Mouse (Mus musculus) A20 (cell line): ENCODE data around the gene 4933402J07Rik.

Source experiments
- DNase-seq: peaks from one replicate; pipeline ENCODE4 v3.0.0-alpha.2; 2011; ENCODE audit warnings: low read depth, low spot score

The 4933402J07Rik gene

GRCm38 (mm10) chr8:87563553-87563952, at the start of gene 4933402J07Rik:
Gene 4933402J07Rik, plus strand, starts transcription at chr8:87563853.
- DNase-seq, result no peak

GRCm38 (mm10) chr8:87517132-87517531, 46.5 kb upstream of the 4933402J07Rik start:
- DNase-seq, result no peak

GRCm38 (mm10) chr8:87525006-87525405, 38.6 kb upstream of the 4933402J07Rik start:
- DNase-seq, result no peak

GRCm38 (mm10) chr8:87531176-87531575, 32.5 kb upstream of the 4933402J07Rik start:
- DNase-seq, result peak; percentile 4

- no peak for DNase-seq
Measured at GRCm38 (mm10) chr8:87533476-87533875, 30.2 kb upstream of the 4933402J07Rik start.

GRCm38 (mm10) chr8:87534846-87535245, 28.8 kb upstream of the 4933402J07Rik start:
- DNase-seq, result no peak

DNA sequence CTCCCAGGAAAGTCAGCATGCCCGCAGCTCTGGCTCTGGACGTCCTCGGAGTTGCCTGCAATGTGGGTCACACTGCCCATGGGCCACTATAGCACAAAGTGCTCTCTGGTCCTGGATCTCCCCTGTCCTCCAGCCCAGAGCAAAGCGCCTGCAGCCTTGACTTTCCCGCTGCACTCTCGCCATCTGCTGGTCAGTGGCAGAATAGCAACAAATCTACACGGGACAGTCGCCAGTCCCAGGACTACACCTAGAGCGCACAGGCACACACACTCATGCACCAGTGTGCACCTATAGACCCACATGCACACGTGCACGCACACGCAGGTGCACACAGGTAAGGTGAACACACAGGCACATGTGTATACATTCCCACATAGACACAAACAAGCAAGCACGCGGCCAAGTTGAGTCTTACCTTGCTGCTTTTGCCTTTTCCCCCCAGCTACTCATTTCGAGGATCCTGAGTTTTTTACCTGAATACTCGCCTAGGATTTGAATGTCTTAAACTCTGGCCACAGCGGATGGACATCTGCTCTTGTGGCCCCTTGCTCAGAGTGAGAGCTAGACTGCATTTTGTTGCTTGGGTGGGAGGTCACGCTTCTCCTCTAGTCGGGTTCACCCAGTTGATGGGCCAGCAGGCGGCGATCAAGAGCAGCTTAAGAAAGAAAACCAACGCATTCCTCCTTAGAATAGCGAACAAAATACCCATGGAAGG, 26.9 kb upstream of the 4933402J07Rik start:
- DNase-seq, result peak; percentile 65

DNA sequence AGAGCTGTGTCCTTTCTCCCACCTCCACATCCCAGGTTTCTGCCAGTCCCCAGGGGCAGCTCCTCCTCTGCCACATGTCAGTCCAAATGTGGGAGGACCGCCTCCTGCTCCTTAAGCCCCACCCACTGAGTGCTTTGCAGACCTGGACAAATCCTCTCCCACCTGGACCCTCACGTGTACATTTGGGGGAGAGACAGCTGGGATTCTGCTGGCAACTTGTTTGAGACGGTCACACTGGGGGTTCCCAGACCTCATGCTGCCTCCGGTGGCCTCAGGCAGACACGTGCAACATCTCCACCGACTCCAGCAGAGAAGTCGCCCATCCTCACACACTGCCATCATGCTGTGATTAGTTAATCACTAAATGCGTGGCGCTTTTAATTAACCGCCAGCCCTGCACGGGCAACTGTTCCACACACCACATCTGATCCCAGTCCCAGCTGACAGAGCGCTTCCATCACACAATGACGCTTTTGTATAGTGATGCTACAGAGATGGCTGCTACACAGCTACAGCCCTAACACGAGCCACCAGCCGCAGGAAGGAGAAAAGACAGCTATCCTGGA, 23.7 kb upstream of the 4933402J07Rik start:
- DNase-seq, result no peak

- no peak for DNase-seq
Measured at GRCm38 (mm10) chr8:87549881-87550280, 13.8 kb upstream of the 4933402J07Rik start.

DNA sequence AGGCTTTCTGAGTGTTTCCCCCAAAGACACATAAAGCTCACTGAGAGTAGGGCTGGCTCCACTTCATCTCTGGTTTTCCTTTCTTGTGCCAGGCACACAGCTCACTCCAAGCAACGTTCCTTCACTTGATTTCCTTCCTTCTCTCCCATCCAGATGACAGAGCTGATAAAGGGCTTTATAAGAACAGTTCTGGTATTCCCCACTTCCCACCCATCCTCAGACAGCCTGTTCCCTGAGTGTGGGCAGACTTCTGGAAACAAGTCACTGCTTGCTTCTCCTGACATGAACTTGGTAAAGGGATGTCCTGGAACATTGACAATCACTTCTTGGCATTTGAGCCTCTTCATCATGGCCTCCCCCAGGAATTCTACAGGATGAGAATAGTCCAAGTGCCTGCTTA, 10.9 kb upstream of the 4933402J07Rik start:
- DNase-seq, result no peak

DNA sequence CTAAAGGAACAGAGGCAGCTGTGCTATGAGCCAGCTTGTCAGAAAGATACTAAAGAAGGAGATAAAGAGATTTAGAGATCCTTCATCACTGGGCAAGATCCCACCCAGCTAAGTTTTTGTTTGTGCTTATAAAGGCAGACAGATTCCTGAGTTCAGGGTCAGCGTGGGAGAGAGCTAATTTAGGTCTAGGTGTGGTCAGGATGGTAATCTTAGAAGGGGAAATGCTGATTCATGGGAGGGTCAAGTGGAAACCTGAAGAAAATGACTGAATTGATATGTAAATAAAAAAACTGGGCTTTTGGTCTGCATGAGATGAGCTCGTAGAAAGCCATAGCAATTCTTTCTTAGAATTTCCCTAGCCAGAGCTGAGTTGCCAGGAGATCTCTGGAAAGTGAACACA, 2.9 kb upstream of the 4933402J07Rik start:
- no peak for DNase-seq

DNA sequence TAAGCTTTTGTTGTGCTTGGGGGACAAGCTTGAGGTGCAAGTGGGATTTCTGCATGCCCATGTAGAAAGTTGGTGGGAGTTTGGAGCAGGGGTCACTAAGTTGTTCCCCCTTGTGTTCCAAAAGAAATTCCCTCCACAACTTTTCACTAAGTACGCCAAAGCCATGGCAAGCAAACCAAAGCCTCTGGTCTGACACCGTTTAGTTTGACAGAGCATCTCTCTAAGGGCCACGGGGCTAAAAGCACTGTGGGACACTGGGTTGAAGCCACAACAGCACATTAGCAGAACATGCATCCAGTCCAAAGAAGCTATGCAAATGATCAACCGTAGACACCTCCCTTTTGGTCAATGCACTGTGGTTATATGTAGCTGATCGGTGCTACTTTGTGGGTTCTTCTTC, 5.5 kb downstream of the 4933402J07Rik start:
- DNase-seq, result no peak

DNA sequence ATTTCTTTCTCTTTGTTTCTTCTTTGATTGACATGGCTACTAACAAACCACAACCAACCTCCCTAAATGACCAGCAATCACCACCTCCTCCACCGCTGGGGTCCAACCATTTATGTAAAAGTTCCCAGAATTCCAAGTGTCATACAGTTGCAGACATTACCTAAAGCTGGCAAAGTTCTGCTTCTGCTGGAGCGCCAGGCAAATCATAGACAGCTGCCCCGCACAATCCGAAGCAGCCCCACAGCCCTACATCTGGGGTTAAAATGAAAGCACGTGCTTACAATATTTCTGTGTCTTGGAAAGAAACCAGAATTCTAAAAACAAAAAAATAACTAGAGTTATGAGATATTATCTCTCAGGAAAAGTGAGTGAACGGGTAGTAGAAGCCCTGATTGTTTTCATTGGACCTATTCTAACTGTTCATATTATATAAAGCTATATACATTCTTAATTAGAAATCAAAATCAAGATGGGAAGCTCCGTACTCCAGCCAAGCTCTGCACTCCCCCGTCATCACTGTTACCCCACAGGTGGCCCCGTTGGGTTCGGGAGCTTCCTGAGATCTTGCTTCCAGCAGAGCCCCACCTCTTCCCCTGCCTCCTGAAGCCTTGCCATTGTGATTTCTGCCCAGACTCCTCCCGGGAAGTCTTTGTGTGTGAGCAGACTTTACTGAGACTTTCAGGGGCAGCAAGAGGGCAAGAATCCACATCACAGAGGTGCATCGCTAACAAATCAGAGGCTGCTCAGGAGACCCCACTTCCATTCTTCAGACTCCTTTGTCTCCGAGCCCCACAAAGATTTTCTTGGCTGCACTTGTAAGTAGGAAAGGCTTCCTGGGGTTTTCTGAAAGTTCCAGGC, 6.3 kb downstream of the 4933402J07Rik start:
- DNase-seq, result no peak

DNA sequence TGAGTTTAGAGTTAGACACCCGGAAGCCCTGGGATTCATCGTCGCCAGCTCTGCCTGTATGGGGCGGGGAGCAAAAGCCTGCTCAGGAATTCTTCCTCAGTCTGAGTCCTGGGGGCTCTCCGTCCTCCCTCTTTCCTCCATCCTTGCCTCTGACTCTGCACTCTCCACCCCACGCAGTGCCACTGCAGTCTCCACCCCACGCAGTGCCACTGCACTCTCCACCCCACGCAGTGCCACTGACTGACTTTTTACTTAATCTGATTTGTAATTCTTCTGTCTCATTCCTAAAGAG, 6.9 kb downstream of the 4933402J07Rik start:
- no peak for DNase-seq

DNA sequence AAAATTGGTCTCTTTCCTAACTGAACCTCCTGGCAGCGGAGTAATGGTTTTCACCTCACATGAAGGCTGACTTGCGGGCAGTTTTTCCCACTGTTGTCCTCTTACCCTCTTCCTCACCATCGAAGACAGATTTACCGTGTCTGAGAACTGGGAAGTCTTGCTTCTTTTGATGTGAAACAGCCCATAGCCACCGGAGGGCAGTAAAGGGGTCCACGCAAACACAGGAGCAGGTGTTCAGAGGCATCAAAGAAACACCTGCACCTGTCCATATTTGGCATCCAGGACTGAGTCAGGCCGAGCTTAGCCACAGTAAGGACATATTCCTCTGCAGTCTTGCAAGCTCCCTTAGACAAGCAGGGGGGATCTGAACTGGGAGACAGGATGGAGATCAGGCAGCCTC, 7.2 kb downstream of the 4933402J07Rik start:
- DNase-seq, result peak; percentile 40

GRCm38 (mm10) chr8:87594272-87594671, 30.6 kb downstream of the 4933402J07Rik start:
- peak; percentile 73 for DNase-seq

- DNase-seq, result no peak
Measured at GRCm38 (mm10) chr8:87602731-87603130, 39.1 kb downstream of the 4933402J07Rik start.

DNA sequence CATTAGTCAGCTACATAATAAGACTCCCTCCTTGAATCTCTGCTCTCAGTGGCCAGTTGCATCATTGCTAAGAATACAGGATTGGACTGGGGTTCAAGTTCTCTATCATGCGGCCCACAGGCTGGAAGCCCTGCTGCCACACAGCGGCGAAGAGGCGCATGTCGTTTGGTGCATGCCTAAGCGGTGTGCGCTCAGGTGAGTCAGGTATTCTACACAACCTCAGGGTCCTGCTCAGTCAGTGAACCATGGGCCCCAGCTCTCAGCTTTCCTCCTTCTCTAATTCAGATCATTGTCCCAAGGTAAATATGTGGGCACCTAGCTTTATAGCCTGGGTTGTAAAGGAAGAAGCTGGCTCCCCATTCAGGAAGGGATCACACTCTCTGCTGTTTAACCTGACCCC, 45.5 kb downstream of the 4933402J07Rik start:
- DNase-seq, result no peak

DNA sequence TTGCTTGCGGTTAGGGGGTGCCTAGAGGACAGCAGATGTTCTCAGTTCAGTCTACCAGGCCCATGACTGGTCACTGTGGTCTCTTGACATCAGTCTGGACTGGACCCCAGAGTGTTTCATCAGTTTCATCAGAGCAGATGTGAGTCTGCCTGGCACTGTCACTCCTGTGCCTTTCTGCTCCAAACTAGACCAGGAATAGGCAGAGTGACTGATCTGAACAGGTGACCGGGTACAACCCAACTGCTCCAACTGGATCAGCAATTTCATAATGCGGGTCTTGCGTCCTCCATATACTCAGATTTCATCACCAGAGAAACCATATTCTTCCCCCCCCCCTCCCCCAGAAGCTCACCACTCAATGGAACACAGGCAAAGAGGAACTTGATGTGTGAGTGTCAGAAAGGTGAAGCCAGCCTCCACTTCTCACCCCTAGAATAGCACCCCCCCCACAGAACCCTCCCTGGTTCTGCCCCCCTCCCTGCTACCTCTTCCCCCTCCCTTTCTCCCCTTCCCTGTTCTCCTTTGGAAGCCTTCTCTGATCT, 46.1 kb downstream of the 4933402J07Rik start:
- no peak for DNase-seq

DNA sequence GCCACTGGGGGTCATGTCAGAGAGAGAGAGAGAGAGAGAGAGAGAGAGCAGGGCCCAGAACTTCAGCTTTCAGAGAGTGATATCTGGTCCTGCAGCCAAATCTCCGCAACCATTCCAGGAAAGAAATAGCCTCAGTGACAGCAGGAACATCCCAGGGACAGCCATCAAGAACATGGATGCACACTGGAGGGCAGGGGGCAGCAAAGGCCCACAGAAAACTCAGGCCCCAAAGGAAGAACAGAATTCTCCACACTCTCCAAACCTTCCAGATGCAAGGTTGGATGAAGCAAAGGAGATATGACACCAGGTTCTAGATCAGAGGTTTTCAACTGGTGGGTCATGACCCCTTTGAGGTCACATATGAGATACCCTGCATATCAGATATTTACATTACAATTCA, 50.0 kb downstream of the 4933402J07Rik start:
- no peak for DNase-seq

DNA sequence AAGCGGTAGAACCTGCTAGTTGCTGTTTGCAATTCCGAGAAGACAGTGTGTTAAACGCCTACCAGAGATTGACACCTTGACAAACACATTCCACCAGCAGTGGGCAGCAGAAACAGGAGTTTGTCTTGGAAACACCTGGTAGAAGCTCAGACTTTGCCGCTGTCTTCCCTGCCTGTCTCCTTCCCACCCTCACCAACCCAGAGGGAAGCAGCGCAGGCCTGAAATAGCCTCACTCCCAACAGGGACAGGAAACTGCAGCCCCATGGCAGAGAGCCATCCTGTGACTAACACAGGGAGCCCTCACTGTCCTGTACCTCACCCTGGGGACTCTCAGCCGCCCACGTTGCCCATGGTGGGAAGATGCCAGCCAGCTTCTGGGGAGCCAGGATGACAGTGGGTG, 55.5 kb downstream of the 4933402J07Rik start:
- DNase-seq, result peak; percentile 43

GRCm38 (mm10) chr8:87619529-87619928, 55.9 kb downstream of the 4933402J07Rik start:
- no peak for DNase-seq
